Mouse (Mus musculus) T-helper 17 cell (primary cell): ENCODE measurements at regions not wholly inside any gene's neighbourhood (a gene's known extent, or its start where the extent isn't known, plus 50 kb on each side); places are given as distances from the start of the nearest gene placed in this dataset.

ENCODE experiments used
- in situ Hi-C, 2 experiments: fragments of 300-600 bp; cut with MboI, MseI; formaldehyde crosslinking; loops; 1 replicate in 1 of 2; 2 replicates in 1 of 2; pipeline ENCODE4 v1.15.1; 2025; ENCODE audit warnings: high pct_unique_total_duplicates in 2 of 2

DNA sequence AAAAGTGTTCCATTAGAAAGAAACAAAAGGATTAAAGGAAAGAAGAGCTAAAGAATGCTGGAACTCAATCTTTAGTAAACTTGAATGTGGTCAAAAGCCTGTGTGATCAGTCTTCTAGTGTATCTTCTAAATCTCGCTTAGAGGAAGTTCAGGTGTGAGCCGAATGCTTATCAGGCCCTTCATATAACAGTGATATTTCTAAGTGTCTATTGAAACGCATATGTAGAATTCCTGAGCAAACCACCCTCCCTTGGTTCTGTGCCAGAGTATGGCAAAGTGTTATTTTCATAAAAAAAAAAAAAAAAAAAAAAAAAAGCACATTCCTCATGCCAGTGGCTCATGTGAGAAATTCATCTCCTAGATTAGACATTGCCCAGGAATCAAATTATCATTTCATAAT, 681.2 kb downstream of the Hdgfl1 start:
- in situ Hi-C loops = no loop called here

DNA sequence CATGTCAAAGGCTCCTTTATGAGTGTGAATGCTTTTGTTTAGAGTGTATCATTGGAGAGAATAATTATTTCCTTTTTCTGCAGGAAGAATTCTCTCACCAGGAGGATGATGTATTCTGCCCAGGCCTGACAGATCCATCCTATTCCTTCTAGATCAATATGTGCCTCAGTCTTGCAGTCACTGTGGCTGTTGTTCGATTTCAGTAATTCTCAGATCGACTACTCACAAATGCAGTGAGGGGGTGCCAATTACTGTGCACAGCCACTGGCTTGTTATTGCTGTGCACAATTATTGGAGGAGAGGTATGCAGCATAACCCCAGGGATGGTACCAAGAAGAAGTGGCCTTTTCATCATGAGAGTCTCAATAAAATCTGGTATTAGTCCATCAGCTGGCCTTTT, 689.2 kb downstream of the Hdgfl1 start:
- in situ Hi-C loops = no loop called here

GRCm38 (mm10) chr13:26080302-26080701, 689.7 kb downstream of the Hdgfl1 start:
- in situ Hi-C loops = no loop called here

DNA sequence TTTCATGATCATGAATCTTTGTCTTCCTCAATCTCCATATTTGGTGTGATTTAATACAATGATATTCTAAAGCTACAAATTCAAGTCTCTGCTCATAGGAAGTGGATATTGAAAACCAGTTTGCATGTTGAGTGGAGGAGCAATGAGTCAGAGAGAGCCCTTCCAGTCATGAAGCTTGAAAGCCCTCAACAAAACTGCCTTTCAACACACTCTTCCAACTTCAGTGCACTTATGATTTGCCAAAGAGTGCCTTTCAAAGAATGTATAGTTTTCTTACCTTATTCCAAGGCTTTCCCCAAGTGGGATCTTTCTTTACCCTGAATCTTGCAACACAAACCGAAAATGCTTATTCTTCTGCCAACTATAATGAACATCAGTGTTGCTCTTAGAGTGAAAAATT, 690.6 kb downstream of the Hdgfl1 start:
- in situ Hi-C loops = no loop called here

DNA sequence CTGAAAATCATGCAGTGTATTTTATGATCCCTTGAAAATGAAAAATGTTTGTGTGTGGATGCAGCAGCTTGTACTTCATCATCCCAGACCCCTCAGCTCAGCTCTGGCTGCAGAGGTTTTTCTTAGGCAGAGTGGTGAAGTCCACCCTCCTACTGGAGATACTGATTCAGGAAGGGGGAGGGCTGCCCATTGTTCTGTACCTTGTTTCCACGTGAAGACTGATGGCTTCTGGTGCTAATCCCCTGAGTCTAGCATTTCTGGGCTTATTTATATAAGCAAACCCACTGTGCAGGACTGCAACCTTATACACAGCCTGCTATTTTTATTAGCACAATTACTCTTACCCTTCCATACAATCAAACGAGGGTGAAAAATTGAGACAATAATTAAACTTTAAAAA, 708.6 kb downstream of the Hdgfl1 start:
- in situ Hi-C loops = loop anchor here in 1 of 2 experiments (5.0 kb wide), 1 partner anchor 76 kb away; no protein-coding TSS in a partner anchor

DNA sequence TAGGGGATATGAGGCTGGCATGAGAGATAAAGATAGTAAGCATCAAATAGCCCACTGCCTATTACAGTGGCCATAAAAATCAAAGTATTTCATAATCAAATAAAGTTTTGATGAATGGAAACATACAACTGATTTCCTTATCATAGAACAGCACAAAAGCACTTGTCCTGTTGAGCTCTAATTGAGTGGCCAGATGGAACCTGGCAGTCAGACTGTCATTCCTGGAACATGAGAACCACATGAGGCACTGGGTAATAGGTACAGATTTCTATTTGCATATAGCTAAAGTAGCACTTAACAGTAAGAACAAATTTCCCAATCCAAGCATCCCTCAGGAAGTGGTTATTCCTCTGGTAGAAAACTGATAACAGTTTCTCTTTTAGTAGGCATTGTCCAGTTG, 732.3 kb downstream of the Hdgfl1 start:
- in situ Hi-C loops = no loop called here

- in situ Hi-C loops = no loop called here
Measured at GRCm38 (mm10) chr13:26026386-26026785, 743.6 kb downstream of the Hdgfl1 start.

- in situ Hi-C loops = no loop called here
Measured at GRCm38 (mm10) chr13:26024696-26025095, 745.3 kb downstream of the Hdgfl1 start.

DNA sequence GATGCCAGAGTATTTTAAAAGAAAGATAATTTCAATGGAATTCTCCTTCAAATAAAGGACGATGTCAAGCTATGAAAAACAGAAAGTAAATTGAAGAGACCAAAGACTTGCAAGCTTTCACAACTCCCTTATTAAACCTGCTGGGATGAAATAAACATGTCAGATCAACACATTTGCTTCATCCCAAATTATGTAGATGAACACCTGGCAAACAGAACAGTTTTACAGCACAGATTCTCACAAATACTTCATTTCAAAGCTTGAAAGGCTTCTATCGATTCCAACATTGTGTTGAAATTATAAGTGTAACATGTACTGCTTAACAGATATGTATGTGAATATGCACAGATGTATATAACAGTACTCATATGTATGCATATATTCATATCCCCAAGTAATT, 749.5 kb downstream of the Hdgfl1 start:
- in situ Hi-C loops = no loop called here

DNA sequence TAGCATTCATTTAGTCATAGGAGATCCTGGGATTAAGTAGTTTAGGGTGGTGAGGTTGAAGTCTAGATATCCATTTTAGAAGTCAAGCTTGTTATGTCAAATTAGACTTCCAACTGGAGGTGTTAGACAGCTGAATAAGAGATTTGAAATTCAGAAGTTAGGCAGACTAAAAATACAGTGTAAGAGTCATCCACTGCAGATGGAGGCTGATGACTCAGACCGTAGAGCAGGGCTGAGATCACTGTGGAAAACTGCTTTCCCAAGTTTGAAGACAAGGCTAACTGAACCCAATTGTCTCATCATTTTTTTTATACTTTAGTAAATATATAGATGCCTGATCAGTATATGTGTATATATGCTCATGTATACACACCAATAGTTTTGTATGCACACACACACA, 738.8 kb upstream of the Nrsn1 start:
- in situ Hi-C loops = no loop called here

GRCm38 (mm10) chr13:26004768-26005560, 734.7 kb upstream of the Nrsn1 start:
- in situ Hi-C loops = no loop called here

GRCm38 (mm10) chr13:25993526-25993925, 723.2 kb upstream of the Nrsn1 start:
- in situ Hi-C loops = no loop called here

GRCm38 (mm10) chr13:25989067-25989756, 718.9 kb upstream of the Nrsn1 start:
- in situ Hi-C loops = no loop called here

- in situ Hi-C loops = no loop called here
Measured at GRCm38 (mm10) chr13:25984535-25984934, 714.2 kb upstream of the Nrsn1 start.

- in situ Hi-C loops = no loop called here
Measured at GRCm38 (mm10) chr13:25983659-25984058, 713.4 kb upstream of the Nrsn1 start.

- in situ Hi-C loops = no loop called here
Measured at GRCm38 (mm10) chr13:25978648-25979047, 708.3 kb upstream of the Nrsn1 start.

DNA sequence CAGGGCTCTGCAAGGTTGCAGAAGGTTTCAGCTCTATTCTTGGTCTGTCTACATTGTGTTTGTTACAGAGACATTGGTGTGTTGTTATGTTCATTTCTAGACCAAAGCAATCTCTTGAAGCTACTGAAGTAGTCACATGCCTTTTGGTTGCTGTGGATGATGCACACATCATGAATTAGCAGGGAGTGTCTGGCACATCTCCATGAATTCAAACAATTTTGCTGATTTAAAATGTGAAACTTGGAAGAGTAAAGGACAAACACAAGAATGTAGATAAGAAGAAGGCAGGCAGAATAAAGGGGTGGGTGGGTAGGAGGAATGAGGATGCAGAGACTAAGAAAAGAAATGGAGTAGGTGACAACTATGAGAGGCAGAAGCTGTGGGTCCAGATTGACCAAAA, 688.3 kb upstream of the Nrsn1 start:
- in situ Hi-C loops = no loop called here

DNA sequence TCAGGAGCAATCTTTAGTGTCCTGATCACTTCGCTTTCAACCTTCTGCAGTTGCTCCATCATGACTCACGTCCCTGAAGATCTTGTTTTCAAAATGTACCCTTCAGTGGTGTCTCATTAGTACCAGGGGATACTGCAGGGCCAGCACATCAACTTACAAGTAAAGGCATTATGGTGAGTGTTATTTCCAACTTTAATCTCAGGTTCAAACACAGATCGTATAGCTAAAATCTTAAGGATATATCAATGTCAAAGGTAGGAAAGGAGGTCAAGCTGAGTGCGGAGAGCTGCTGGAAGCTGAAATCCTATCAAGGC, 687.8 kb upstream of the Nrsn1 start:
- in situ Hi-C loops = no loop called here

GRCm38 (mm10) chr13:25957451-25958152, 687.3 kb upstream of the Nrsn1 start:
- in situ Hi-C loops = no loop called here

DNA sequence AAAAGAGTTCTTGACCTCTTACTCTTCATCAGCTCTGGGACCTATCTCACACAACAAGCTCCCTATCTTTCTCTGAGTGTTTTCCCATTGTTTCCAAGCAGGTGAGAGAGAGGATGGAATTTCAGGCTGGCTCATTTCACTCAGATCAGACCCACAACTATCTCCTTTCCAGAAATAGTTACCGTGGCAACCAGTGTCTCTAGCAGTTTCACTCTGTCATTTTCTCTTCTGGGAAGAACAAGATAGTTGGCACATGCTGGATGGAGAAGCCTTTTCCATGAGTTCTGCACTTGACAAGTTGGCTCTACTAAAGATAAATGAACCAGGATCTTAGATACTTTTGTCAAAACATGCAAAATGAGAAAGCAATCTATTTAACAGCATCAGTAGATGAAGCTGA, 667.3 kb upstream of the Nrsn1 start:
- in situ Hi-C loops = no loop called here

DNA sequence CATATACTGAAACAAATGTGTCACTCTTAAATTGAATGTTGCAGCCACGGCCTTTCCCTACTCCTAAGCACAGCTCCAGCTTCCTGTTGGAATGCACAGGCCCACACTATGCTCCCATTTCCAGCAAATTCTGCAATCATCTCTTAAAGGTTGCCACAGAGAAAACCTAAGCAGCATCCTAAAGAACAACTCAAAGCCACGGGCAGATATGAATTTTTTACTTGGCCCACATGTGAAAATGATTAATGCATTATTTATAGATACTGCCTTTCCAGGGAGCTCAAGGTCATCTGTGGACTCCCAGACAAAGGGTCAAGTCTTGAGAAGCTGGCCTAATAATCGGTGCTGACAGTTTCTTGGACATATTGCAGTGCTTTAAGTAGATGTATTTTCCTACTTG, 663.5 kb upstream of the Nrsn1 start:
- in situ Hi-C loops = no loop called here

GRCm38 (mm10) chr13:25933246-25933645, 662.9 kb upstream of the Nrsn1 start:
- in situ Hi-C loops = no loop called here

GRCm38 (mm10) chr13:25932810-25933209, 662.5 kb upstream of the Nrsn1 start:
- in situ Hi-C loops = no loop called here
